Mouse (Mus musculus) hindbrain, embryonic 13.5 days (tissue): ENCODE data around the gene Prkar2b. TPM values are rescaled to one million over a fixed set of nuclear protein-coding genes. Genes with fewer than 3 reads are reported as not detected.
A peak's percentile ranks its signal among the peaks of the same experiment; 100 is the strongest.

Experiments used
- ATAC-seq: fragments of 200-750 bp; cut with Nextera tagmentation; 2 replicates; pipeline ENCODE4 v1.8.0; 2017; ENCODE audit warnings: moderate TSS enrichment; ENCODE audit not compliant: low FRiP score
- H3K27ac ChIP-seq: fragments of 300-500 bp; sonication (generic); 2 replicates; pipeline ENCODE4 v1.5.1; 2015; ENCODE audit warnings: inconsistent platforms, mild to moderate bottlenecking, moderate library complexity
- H3K27me3 ChIP-seq: fragments of 300-500 bp; sonication (generic); 2 replicates; pipeline ENCODE4 v1.6.1; 2015; ENCODE audit warnings: mild to moderate bottlenecking, inconsistent platforms
- H3K36me3 ChIP-seq: fragments of 300-500 bp; sonication (generic); 2 replicates; pipeline ENCODE4 v1.6.1; 2015; ENCODE audit warnings: mild to moderate bottlenecking, inconsistent platforms
- H3K4me1 ChIP-seq: fragments of 300-500 bp; sonication (generic); replicated peaks from 2 replicates; pipeline ENCODE4 v1.6.1; 2015; ENCODE audit warnings: inconsistent platforms
- H3K4me2 ChIP-seq: fragments of 300-500 bp; sonication (generic); 2 replicates; pipeline ENCODE4 v1.6.1; 2015; ENCODE audit warnings: inconsistent platforms, mild to moderate bottlenecking, moderate library complexity
- H3K4me3 ChIP-seq: fragments of 300-500 bp; sonication (generic); 2 replicates; pipeline ENCODE4 v1.5.1; 2015; ENCODE audit warnings: mild to moderate bottlenecking, inconsistent platforms
- H3K9ac ChIP-seq: fragments of 300-500 bp; sonication (generic); 2 replicates; pipeline ENCODE4 v1.6.1; 2015; ENCODE audit warnings: mild to moderate bottlenecking, inconsistent platforms
- H3K9me3 ChIP-seq: fragments of 300-500 bp; sonication (generic); 2 replicates; pipeline ENCODE4 v1.6.1; 2016; ENCODE audit warnings: inconsistent platforms
- WGBS: fragments of 180-500 bp; shearing (Covaris S2); methylation state at CpG from one replicate; pipeline ENCODE4 v1.1.7; 2015; 5-methylcytosine and 5-hydroxymethylcytosine counted together
- polyA plus RNA-seq: library from polyadenylated mRNA; unstranded; fragments of >200 nt; fragmentation: Nextera tagmentation; extraction: Ambion mirVana; gene quantifications from 2 replicates; pipeline ENCODE4 v1.2.1, GENCODE M21; 2015

The Prkar2b gene
- polyA plus RNA-seq, 1 experiment from 2014 or later, result 110 TPM

GRCm38 (mm10) chr12:32086874-32087273 is 25.8 kb upstream of the Prkar2b start:
- 85% methylated on average over 3 of the region's 3 CpGs for WGBS
- H3K36me3 ChIP-seq, result no peaks in the 10 kb centered on the region

GRCm38 (mm10) chr12:32085856-32086255 is 24.8 kb upstream of the Prkar2b start:
- Histone ChIP-seq H3K4me1 (no peaks in the 10 kb centered on the region), H3K4me3 (no peak overlapping the region), H3K27me3 (no peaks in the 10 kb centered on the region), H3K9ac (no peak overlapping the region), H3K9me3 (no peaks in the 10 kb centered on the region), H3K36me3 (no peaks in the 10 kb centered on the region), H3K27ac (no peak overlapping the region), H3K4me2 (no peak overlapping the region)
- ATAC-seq, result no peak
- 77% methylated on average over 3 of the region's 3 CpGs for WGBS

More at GRCm38 (mm10) chr12:32086874-32087273, 25.8 kb upstream of the Prkar2b start:
- no peaks in the 10 kb centered on the region for H3K4me1 ChIP-seq
- 0 out of 2 replicates have a peak, but pooled peaks cover 4% of the 10 kb centered on the region for H3K9me3 ChIP-seq
- no peaks in the 10 kb centered on the region for H3K27me3 ChIP-seq
- H3K4me2 ChIP-seq, result no peak overlapping the region
- no peak overlapping the region for H3K9ac ChIP-seq
- ATAC-seq, result no peak
- no peak overlapping the region for H3K4me3 ChIP-seq
- H3K27ac ChIP-seq, result no peak overlapping the region

GRCm38 (mm10) chr12:32085189-32085588 is 24.1 kb upstream of the Prkar2b start:
- ATAC-seq, result no peak
- Histone ChIP-seq H3K4me1 (no peaks in the 10 kb centered on the region), H3K4me2 (no peak overlapping the region), H3K36me3 (no peaks in the 10 kb centered on the region), H3K27ac (no peak overlapping the region), H3K9me3 (no peaks in the 10 kb centered on the region), H3K9ac (no peak overlapping the region), H3K27me3 (no peaks in the 10 kb centered on the region), H3K4me3 (no peak overlapping the region)

- H3K36me3 ChIP-seq, result no peaks in the 10 kb centered on the region
- no peak overlapping the region for H3K9ac ChIP-seq
- H3K27ac ChIP-seq, result no peak overlapping the region
- ATAC-seq, result no peak
- no peak overlapping the region for H3K4me2 ChIP-seq
- no peaks in the 10 kb centered on the region for H3K27me3 ChIP-seq
- no peak overlapping the region for H3K4me3 ChIP-seq
- H3K9me3 ChIP-seq, result no peaks in the 10 kb centered on the region
- no peaks in the 10 kb centered on the region for H3K4me1 ChIP-seq
- WGBS, result 60% methylated on average over 5 of the region's 5 CpGs
These were observed 23.5 kb upstream of the Prkar2b start for GRCm38 (mm10) chr12:32084601-32085000.

GRCm38 (mm10) chr12:32080692-32081091 is 19.6 kb upstream of the Prkar2b start:
- Histone ChIP-seq H3K36me3 (no peaks in the 10 kb centered on the region), H3K4me2 (no peak overlapping the region), H3K9ac (no peak overlapping the region), H3K27ac (no peak overlapping the region), H3K4me1 (no peaks in the 10 kb centered on the region), H3K4me3 (no peak overlapping the region), H3K9me3 (no peaks in the 10 kb centered on the region), H3K27me3 (no peaks in the 10 kb centered on the region)
- 81% methylated on average over 9 of the region's 9 CpGs for WGBS
- ATAC-seq, result no peak

GRCm38 (mm10) chr12:32077403-32077802 is 16.3 kb upstream of the Prkar2b start:
- H3K27ac ChIP-seq, result no peak overlapping the region
- no peak overlapping the region for H3K9ac ChIP-seq
- 99% methylated on average over 6 of the region's 6 CpGs for WGBS
- ATAC-seq, result no peak
- no peaks in the 10 kb centered on the region for H3K27me3 ChIP-seq
- no peaks in the 10 kb centered on the region for H3K9me3 ChIP-seq
- 0 out of 2 replicates have a peak, but pooled peaks cover 5% of the 10 kb centered on the region for H3K4me1 ChIP-seq
- H3K4me2 ChIP-seq, result no peak overlapping the region
- no peaks in the 10 kb centered on the region for H3K36me3 ChIP-seq
- H3K4me3 ChIP-seq, result no peak overlapping the region

GRCm38 (mm10) chr12:32075831-32076715 is 15.0 kb upstream of the Prkar2b start:
- no peak overlapping the region for H3K9ac ChIP-seq
- H3K36me3 ChIP-seq, result no peaks in the 10 kb centered on the region
- 88% methylated on average over 10 of the region's 10 CpGs for WGBS
- 0 out of 2 replicates have a peak, but pooled peaks cover 5% of the 10 kb centered on the region for H3K4me1 ChIP-seq
- H3K27me3 ChIP-seq, result no peaks in the 10 kb centered on the region
- no peak overlapping the region; the same call in 1 of the 2 replicates for H3K27ac ChIP-seq
- no peak overlapping the region for H3K4me2 ChIP-seq
- H3K9me3 ChIP-seq, result no peaks in the 10 kb centered on the region
- H3K4me3 ChIP-seq, result no peak overlapping the region
- no peak for ATAC-seq

GRCm38 (mm10) chr12:32074271-32074670 is 13.2 kb upstream of the Prkar2b start:
- Histone ChIP-seq H3K4me1 (0 out of 2 replicates have a peak, but pooled peaks cover 5% of the 10 kb centered on the region), H3K4me2 (no peak overlapping the region), H3K4me3 (no peak overlapping the region), H3K27me3 (no peaks in the 10 kb centered on the region), H3K27ac (no peak overlapping the region), H3K36me3 (no peaks in the 10 kb centered on the region), H3K9me3 (no peaks in the 10 kb centered on the region), H3K9ac (no peak overlapping the region)
- WGBS, result 37% methylated on average over 6 of the region's 6 CpGs
- no peak for ATAC-seq

- 33% methylated on average over 5 of the region's 5 CpGs for WGBS
- H3K27me3 ChIP-seq, result no peaks in the 10 kb centered on the region
These were observed 4.9 kb upstream of the Prkar2b start for GRCm38 (mm10) chr12:32066004-32066403.

GRCm38 (mm10) chr12:32060247-32061089 is 628 bp downstream of the Prkar2b start:
- Histone ChIP-seq H3K4me2 (peak overlapping the region; percentile 66), H3K27me3 (no peaks in the 10 kb centered on the region), H3K4me1 (peaks cover 40% of the 10 kb centered on the region), H3K9me3 (no peaks in the 10 kb centered on the region), H3K9ac (peak overlapping the region; percentile 99), H3K27ac (peak overlapping the region; percentile 99), H3K4me3 (peak overlapping the region; percentile 89), H3K36me3 (peaks cover 3% of the 10 kb centered on the region; the same call in 1 of the 2 replicates)
- ATAC-seq, result peak; percentile 82
- WGBS, result under 1% methylated on average over 55 of the region's 66 CpGs

More at GRCm38 (mm10) chr12:32066004-32066403, 4.9 kb upstream of the Prkar2b start:
- no peak overlapping the region for H3K27ac ChIP-seq
- H3K9ac ChIP-seq, result no peak overlapping the region
- H3K4me3 ChIP-seq, result no peak overlapping the region
- H3K9me3 ChIP-seq, result no peaks in the 10 kb centered on the region
- H3K4me1 ChIP-seq, result peaks cover 8% of the 10 kb centered on the region; the same call in 1 of the 2 replicates
- H3K36me3 ChIP-seq, result no peaks in the 10 kb centered on the region
- ATAC-seq, result no peak
- H3K4me2 ChIP-seq, result no peak overlapping the region

- peak overlapping the region; percentile 99 for H3K27ac ChIP-seq
- peaks cover 3% of the 10 kb centered on the region; the same call in 1 of the 2 replicates for H3K36me3 ChIP-seq
- H3K4me3 ChIP-seq, result peak overlapping the region; percentile 89
- peak overlapping the region; percentile 66 for H3K4me2 ChIP-seq
- 7% methylated on average over 6 of the region's 6 CpGs for WGBS
- no peaks in the 10 kb centered on the region for H3K9me3 ChIP-seq
- peaks cover 45% of the 10 kb centered on the region for H3K4me1 ChIP-seq
- peak overlapping the region; percentile 99 for H3K9ac ChIP-seq
- no peak; the same call in 1 of the 2 replicates for ATAC-seq
- H3K27me3 ChIP-seq, result no peaks in the 10 kb centered on the region
These were observed 1.4 kb downstream of the Prkar2b start for GRCm38 (mm10) chr12:32059707-32060106.

- 21% methylated on average over 2 of the region's 2 CpGs for WGBS
- no peak for ATAC-seq
- H3K27me3 ChIP-seq, result no peaks in the 10 kb centered on the region
- peak overlapping the region; percentile 89 for H3K4me3 ChIP-seq
- H3K4me1 ChIP-seq, result peaks cover 49% of the 10 kb centered on the region
- peak overlapping the region; percentile 66 for H3K4me2 ChIP-seq
- no peaks in the 10 kb centered on the region for H3K9me3 ChIP-seq
- H3K9ac ChIP-seq, result peak overlapping the region; percentile 99
- peaks cover 3% of the 10 kb centered on the region; the same call in 1 of the 2 replicates for H3K36me3 ChIP-seq
- peak overlapping the region; percentile 99 for H3K27ac ChIP-seq
These were observed 2.0 kb downstream of the Prkar2b start for GRCm38 (mm10) chr12:32059135-32059534.
